Mouse (Mus musculus): ENCODE measurements around the gene Krcc1. TPM values are rescaled to one million over a fixed set of nuclear protein-coding genes. Genes with fewer than 3 reads are reported as not detected.

Gene Krcc1
- total and polyA plus RNA-seq, 3 experiments, result 18.7 to 40.2 (median 23.6) TPM

DNA sequence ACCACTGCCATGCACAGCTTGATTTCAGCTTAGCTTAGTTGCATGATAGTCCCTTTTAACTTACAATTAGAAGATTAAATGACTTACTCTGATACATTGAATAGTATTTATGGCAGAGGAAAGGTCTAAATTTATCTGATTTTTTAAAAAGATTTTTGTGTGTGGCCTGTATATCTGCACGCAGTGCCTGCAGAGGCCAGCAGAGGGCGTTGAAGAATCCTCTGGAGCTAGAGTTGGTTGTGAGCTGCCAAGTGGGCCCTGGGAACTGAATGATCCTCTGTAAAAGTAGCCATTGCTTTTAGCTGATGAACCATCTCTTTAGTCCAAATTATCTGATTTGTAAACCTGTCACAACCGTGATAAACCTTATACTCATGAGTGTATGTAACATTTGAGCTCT, 27.3 kb downstream of the Krcc1 start:
- Histone ChIP-seq H3K27ac (ENCODE audit: insufficient read depth, low read depth) (no peak overlapping the region), H3K9me3 (replicated peaks; ENCODE audit: low read length) (no peaks in the 10 kb centered on the region), H3K4me1 (ENCODE audit: control insufficient read depth in 1 of 2, insufficient read depth in 2 of 2) (no peaks in the 10 kb centered on the region; a peak in 1 of 4 replicates), H3K4me3 (replicated peaks in 1 of 3; ENCODE audit: low read depth in 2 of 3, low read length in 2 of 3, poor library complexity in 1 of 3) (no peak overlapping the region), H3K36me3 (replicated peaks in 1 of 2; ENCODE audit: control insufficient read depth in 1 of 2, insufficient read depth in 1 of 2, low read length in 1 of 2) (no peaks in the 10 kb centered on the region), H3K79me2 (replicated peaks; ENCODE audit: control insufficient read depth, extremely low read depth, insufficient read depth, poor library complexity, severe bottlenecking) (no peaks in the 10 kb centered on the region), H3K9ac (ENCODE audit: insufficient read depth, low read depth) (no peak overlapping the region), H3K4me2 (ENCODE audit: insufficient read depth, low read depth, poor library complexity, severe bottlenecking) (no peak overlapping the region), H3K27me3 (replicated peaks) (no peaks in the 10 kb centered on the region)
- DNase-seq (ENCODE audit: extremely low read depth), result peak; percentile 62
- dilution Hi-C loops (cut with MboI; ENCODE audit: extremely low pct_ligation_motif_present, extremely low pct_unique_long_range_greater_than_20kb, low sequenced_read_pairs) (no loop called here), in situ Hi-C loops (cut with MboI; ENCODE audit: low pct_ligation_motif_present, low pct_unique_long_range_greater_than_20kb, low sequenced_read_pairs) (loop anchor here (5.0 to 25.0 kb wide), 2 partner anchors 136 to 514 kb away; no protein-coding TSS in a partner anchor)
- TF ChIP-seq EP300 (IDR thresholded peaks at IDR 0.05; ENCODE audit: low read length), result no peak
- peak; percentile 59 for TF ChIP-seq RAD21 (IDR thresholded peaks at IDR 0.05; ENCODE audit: low read depth, low read length)
- TF ChIP-seq POLR2AphosphoS2 (IDR thresholded peaks at IDR 0.05; ENCODE audit: low read depth, low read length), result no peak
- no peak for TF ChIP-seq HCFC1 (IDR thresholded peaks at IDR 0.05; ENCODE audit: low read depth, low read length)
- peak; percentile 82 for TF ChIP-seq SMC3 (IDR thresholded peaks at IDR 0.05; ENCODE audit: low read depth, low read length)
- peak; percentile 79 for TF ChIP-seq CTCF (conservative IDR thresholded peaks at IDR 0.05 in 1 of 2, IDR thresholded peaks at IDR 0.05 in 1 of 2; ENCODE audit: low read depth in 2 of 2, low read length in 2 of 2)

GRCm38 (mm10) chr6:71302097-71302731, 30.7 kb downstream of the Krcc1 start:
- no peaks in the 10 kb centered on the region for H3K36me3 ChIP-seq (replicated peaks in 1 of 2; ENCODE audit: control insufficient read depth in 1 of 2, insufficient read depth in 1 of 2, low read length in 1 of 2)
- H3K4me2 ChIP-seq (ENCODE audit: insufficient read depth, low read depth, poor library complexity, severe bottlenecking), result no peak overlapping the region
- H3K4me1 ChIP-seq (ENCODE audit: control insufficient read depth in 1 of 2, insufficient read depth in 2 of 2), result no peaks in the 10 kb centered on the region
- H3K9ac ChIP-seq (ENCODE audit: insufficient read depth, low read depth), result no peak overlapping the region
- TF ChIP-seq CTCF (conservative IDR thresholded peaks at IDR 0.05 in 1 of 2, IDR thresholded peaks at IDR 0.05 in 1 of 2; ENCODE audit: low read depth in 2 of 2, low read length in 2 of 2) (peak in 1 of 2 experiments; percentile 58; a peak in 2 of 4 replicates), NRF1 (IDR thresholded peaks at IDR 0.05; ENCODE audit: low read depth, low read length) (no peak), RAD21 (IDR thresholded peaks at IDR 0.05; ENCODE audit: low read depth, low read length) (peak; percentile 61), ETS1 (conservative IDR thresholded peaks at IDR 0.05; ENCODE audit: low read depth, low read length) (no peak), SMC3 (IDR thresholded peaks at IDR 0.05; ENCODE audit: low read depth, low read length) (peak; percentile 54)
- DNase-seq (ENCODE audit: extremely low read depth), result no peak
- no peaks in the 10 kb centered on the region for H3K9me3 ChIP-seq (replicated peaks; ENCODE audit: low read length)
- H3K27me3 ChIP-seq (replicated peaks), result no peaks in the 10 kb centered on the region
- no peak overlapping the region for H3K27ac ChIP-seq (ENCODE audit: insufficient read depth, low read depth)
- H3K4me3 ChIP-seq (replicated peaks in 1 of 3; ENCODE audit: low read depth in 2 of 3, low read length in 2 of 3, poor library complexity in 1 of 3), result no peak overlapping the region
- no peaks in the 10 kb centered on the region for H3K79me2 ChIP-seq (replicated peaks; ENCODE audit: control insufficient read depth, extremely low read depth, insufficient read depth, poor library complexity, severe bottlenecking)
- in situ Hi-C loops (cut with MboI; ENCODE audit: low pct_ligation_motif_present, low pct_unique_long_range_greater_than_20kb, low sequenced_read_pairs) (loop anchor here (5.0 kb wide), 1 partner anchor 100 kb away; no protein-coding TSS in a partner anchor), dilution Hi-C loops (cut with MboI; ENCODE audit: extremely low pct_ligation_motif_present, extremely low pct_unique_long_range_greater_than_20kb, low sequenced_read_pairs) (no loop called here)

- H3K79me2 ChIP-seq (replicated peaks; ENCODE audit: control insufficient read depth, extremely low read depth, insufficient read depth, poor library complexity, severe bottlenecking), result no peaks in the 10 kb centered on the region
- TF ChIP-seq USF1 (IDR thresholded peaks at IDR 0.05; ENCODE audit: low read depth, low read length) (no peak), POLR2AphosphoS2 (IDR thresholded peaks at IDR 0.05; ENCODE audit: low read depth, low read length) (no peak), BHLHE40 (IDR thresholded peaks at IDR 0.05; ENCODE audit: low read depth, low read length) (peak; percentile 63)
- H3K27ac ChIP-seq (ENCODE audit: insufficient read depth, low read depth), result no peak overlapping the region
- in situ Hi-C loops (cut with MboI; ENCODE audit: low pct_ligation_motif_present, low pct_unique_long_range_greater_than_20kb, low sequenced_read_pairs), result no loop called here
- no peaks in the 10 kb centered on the region for H3K9me3 ChIP-seq (replicated peaks; ENCODE audit: low read length)
- no peak overlapping the region for H3K4me2 ChIP-seq (ENCODE audit: insufficient read depth, low read depth, poor library complexity, severe bottlenecking)
- H3K27me3 ChIP-seq (replicated peaks), result no peaks in the 10 kb centered on the region
- H3K36me3 ChIP-seq (replicated peaks in 1 of 2; ENCODE audit: control insufficient read depth in 1 of 2, insufficient read depth in 1 of 2, low read length in 1 of 2), result no peaks in the 10 kb centered on the region
- dilution Hi-C loops (cut with MboI; ENCODE audit: extremely low pct_ligation_motif_present, extremely low pct_unique_long_range_greater_than_20kb, low sequenced_read_pairs), result no loop called here
- no peaks in the 10 kb centered on the region for H3K4me1 ChIP-seq (ENCODE audit: control insufficient read depth in 1 of 2, insufficient read depth in 2 of 2)
- no peak overlapping the region for H3K4me3 ChIP-seq (replicated peaks in 1 of 3; ENCODE audit: low read depth in 2 of 3, low read length in 2 of 3, poor library complexity in 1 of 3)
- DNase-seq (ENCODE audit: extremely low read depth), result no peak
- H3K9ac ChIP-seq (ENCODE audit: insufficient read depth, low read depth), result no peak overlapping the region
These were observed 36.0 kb downstream of the Krcc1 start for GRCm38 (mm10) chr6:71307486-71307885.

Measured in CH12.LX (cell line).